Mouse (Mus musculus): ENCODE measurements around the gene Fgfr2.

DNA sequence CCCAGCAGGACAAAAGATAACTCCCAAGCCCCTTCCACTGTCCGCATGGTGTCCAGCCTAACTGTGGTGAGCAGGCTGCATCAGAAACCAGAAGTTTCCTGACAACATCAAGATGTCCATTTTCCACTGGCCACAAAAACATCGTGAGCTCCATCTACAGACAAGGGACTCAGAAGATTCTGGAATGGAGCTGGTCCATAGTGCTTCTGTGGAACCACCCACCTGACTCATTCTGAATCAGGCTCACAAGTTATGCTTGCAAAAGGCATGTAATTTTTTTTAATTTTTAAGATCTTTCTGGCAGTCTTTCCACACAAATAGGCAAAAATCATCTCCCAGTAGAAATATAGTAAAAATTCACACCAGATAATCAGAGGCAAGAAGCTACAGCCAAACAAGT lies 2935.0 kb downstream of the Fgfr2 start:
- TF ChIP-seq CTCF (IDR thresholded peaks at IDR 0.05; ENCODE audit: insufficient read depth, low read length) = no peak
- TF ChIP-seq POLR2A (IDR thresholded peaks at IDR 0.05; ENCODE audit: borderline replicate concordance, extremely low read depth, low read depth, low read length) = no peak
